10 mouse cellular contexts compared by ENCODE assay signal in genomic region chr11:102581281-102582015, GRCm38 (mm10). TPM values are rescaled to one million over a fixed set of nuclear protein-coding genes. Genes with fewer than 3 reads are reported as not detected.
A peak's percentile ranks its signal among the peaks of the same experiment; 100 is the strongest.
DNase-seq lines count a peak whose midpoint lies in the region; ATAC-seq and TF ChIP-seq lines count a peak whose summit lies in the region.
"Had no signal": no experiment of that assay in that cellular context is flagged by ENCODE, and none has a peak within 500 bp of the region (broad histone marks: within the 10 kb centered on the region; RNA-seq: fewer than 3 reads in every experiment).

No protein-coding gene starts in this region.

- H3K27me3 ChIP-seq in kidney, embryonic 14.5 days (ENCODE audit: control insufficient read depth, insufficient read depth, low read length) = no peaks in the 10 kb centered on the region
- no peaks in the 10 kb centered on the region for H3K27me3 ChIP-seq in heart, postnatal 0 days (ENCODE audit: control insufficient read depth, insufficient read depth, low read length)
- H3K27me3 ChIP-seq in midbrain, embryonic 14.5 days (ENCODE audit: control insufficient read depth, insufficient read depth, low read length) = no peaks in the 10 kb centered on the region

- H3K4me3 ChIP-seq in kidney, embryonic 14.5 days (ENCODE audit: low read length) = no peak overlapping the region
- no peak overlapping the region for H3K4me3 ChIP-seq in heart, postnatal 0 days (ENCODE audit: low read depth, low read length)
- no peak overlapping the region for H3K4me3 ChIP-seq in midbrain, embryonic 14.5 days (replicated peaks; ENCODE audit: low read depth, low read length)
- H3K4me3 ChIP-seq: megakaryocyte, embryonic 14.5 days had no signal

- no peak for ATAC-seq in kidney, embryonic 14.5 days (ENCODE audit: low FRiP score, low TSS enrichment)
- 0 out of 2 replicates have a peak, but pooled peaks have one; percentile 10 for ATAC-seq in heart, postnatal 0 days (ENCODE audit: insufficient read depth, low read depth)
- peak; percentile 28; the same call in 1 of the 2 replicates for ATAC-seq in midbrain, embryonic 14.5 days (ENCODE audit: low FRiP score, low TSS enrichment)
- no peak for ATAC-seq in granulocyte monocyte progenitor cell, adult 5-6 weeks (replicated peaks; ENCODE audit: poor library complexity, severe bottlenecking)

- TF ChIP-seq CTCF in heart, postnatal 0 days (IDR thresholded peaks at IDR 0.05; ENCODE audit: low read depth) = no peak

- no peaks in the 10 kb centered on the region for H3K36me3 ChIP-seq in kidney, embryonic 14.5 days (ENCODE audit: control insufficient read depth, insufficient read depth, low read length)
- H3K36me3 ChIP-seq in heart, postnatal 0 days (replicated peaks; ENCODE audit: control insufficient read depth, insufficient read depth, low read length) = no peaks in the 10 kb centered on the region
- H3K36me3 ChIP-seq in midbrain, embryonic 14.5 days (ENCODE audit: control insufficient read depth, insufficient read depth, low read length) = no peaks in the 10 kb centered on the region
- H3K36me3 ChIP-seq: G1E had no signal

- TF ChIP-seq EP300 in heart, postnatal 0 days (IDR thresholded peaks at IDR 0.05; ENCODE audit: low read depth) = no peak

- WGBS in kidney, embryonic 14.5 days = 31% methylated on average over 11 of the region's 11 CpGs
- WGBS in heart, postnatal 0 days = 24% methylated on average over 11 of the region's 11 CpGs
- 4% methylated on average over 11 of the region's 11 CpGs for WGBS in midbrain, embryonic 14.5 days

- H3K9ac ChIP-seq in kidney, embryonic 14.5 days (ENCODE audit: low read depth, low read length) = no peak overlapping the region
- H3K9ac ChIP-seq in heart, postnatal 0 days (replicated peaks; ENCODE audit: low read depth, low read length) = no peak overlapping the region
- no peak overlapping the region for H3K9ac ChIP-seq in midbrain, embryonic 14.5 days (replicated peaks; ENCODE audit: low read length)

- H3K4me1 ChIP-seq in kidney, embryonic 14.5 days (ENCODE audit: control insufficient read depth, insufficient read depth, low read length) = peaks cover 32% of the 10 kb centered on the region
- H3K4me1 ChIP-seq in heart, postnatal 0 days (ENCODE audit: control insufficient read depth, insufficient read depth) = peaks cover 19% of the 10 kb centered on the region
- peaks cover 23% of the 10 kb centered on the region for H3K4me1 ChIP-seq in midbrain, embryonic 14.5 days (ENCODE audit: control insufficient read depth, insufficient read depth, low read length)

- H3K4me2 ChIP-seq in kidney, embryonic 14.5 days (replicated peaks; ENCODE audit: low read depth, low read length) = no peak overlapping the region
- no peak overlapping the region for H3K4me2 ChIP-seq in heart, postnatal 0 days (ENCODE audit: low read depth, low read length)
- peak overlapping the region; percentile 21; the same call in 1 of the 2 replicates for H3K4me2 ChIP-seq in midbrain, embryonic 14.5 days (ENCODE audit: low read length)

- no peak for DNase-seq in kidney, postnatal 25 days
- peak; percentile 38 to 43 for DNase-seq in cerebellum, postnatal 25 days
- DNase-seq in heart, postnatal 0 days (ENCODE audit: low spot score) = peak; percentile 35
- peak; percentile 74 for DNase-seq in midbrain, embryonic 14.5 days
- DNase-seq in T-cell, adult 2 months (ENCODE audit: low spot score) = no peak
- DNase-seq in urinary bladder, postnatal 14 days (ENCODE audit: low spot score) = no peak

- H3K9me3 ChIP-seq in kidney, embryonic 14.5 days (ENCODE audit: control insufficient read depth, low read length) = no peaks in the 10 kb centered on the region; the same call in 1 of the 2 replicates
- H3K9me3 ChIP-seq in heart, postnatal 0 days (replicated peaks; ENCODE audit: control insufficient read depth, low read length) = no peaks in the 10 kb centered on the region
- no peaks in the 10 kb centered on the region for H3K9me3 ChIP-seq in midbrain, embryonic 14.5 days (ENCODE audit: control insufficient read depth, low read length)

- H3K27ac ChIP-seq in kidney, embryonic 14.5 days (ENCODE audit: low read depth, low read length) = peak overlapping the region; percentile 63
- peak overlapping the region; percentile 80 for H3K27ac ChIP-seq in heart, postnatal 0 days (ENCODE audit: low read depth)
- peak overlapping the region; percentile 70 for H3K27ac ChIP-seq in midbrain, embryonic 14.5 days (replicated peaks; ENCODE audit: low read depth, low read length)

RNA-seq across cellular contexts. Expression of gene Gm11627, which starts 2.2 kb away (rescaled TPM):
- polyA plus RNA-seq in kidney, embryonic 14.5 days (2014; fragmentation: Nextera tagmentation; extraction: Ambion mirVana) = 5.7 and 8.3 TPM in 2 replicates
- total RNA-seq in heart, postnatal 0 days (2014; rRNA removed; ENCODE audit: low replicate concordance) = 7.9 TPM in 1 of 2 replicates, not detected in the other
- 9.2 and 12.0 TPM in 2 replicates for polyA plus RNA-seq in heart, postnatal 0 days (2015; fragmentation: Nextera tagmentation; extraction: Ambion mirVana)
- 2.3 and 4.2 TPM in 2 replicates for polyA plus RNA-seq in midbrain, embryonic 14.5 days (2014; fragmentation: Nextera tagmentation; extraction: Ambion mirVana)
- not detected in 2 replicates for total RNA-seq in granulocyte monocyte progenitor cell, adult 5-6 weeks (2014; fragmentation: Nextera tagmentation)
- not detected in 2 replicates for total RNA-seq in granulocyte monocyte progenitor cell, adult 5-6 weeks (2017)
- total RNA-seq: G1E had no signal
- polyA plus RNA-seq: G1E had no signal

RNA-seq across cellular contexts. Expression of gene Fzd2, which starts 22.7 kb away (rescaled TPM):
- polyA plus RNA-seq in kidney, embryonic 14.5 days (2014; fragmentation: Nextera tagmentation; extraction: Ambion mirVana) = 41.7 and 49.7 TPM in 2 replicates
- total RNA-seq in heart, postnatal 0 days (2014; rRNA removed; ENCODE audit: low replicate concordance) = 38.1 and 47.1 TPM in 2 replicates
- polyA plus RNA-seq in heart, postnatal 0 days (2015; fragmentation: Nextera tagmentation; extraction: Ambion mirVana) = 6.5 and 7.0 TPM in 2 replicates
- 7.2 and 8.0 TPM in 2 replicates for polyA plus RNA-seq in midbrain, embryonic 14.5 days (2014; fragmentation: Nextera tagmentation; extraction: Ambion mirVana)
- not detected in 2 replicates for total RNA-seq in granulocyte monocyte progenitor cell, adult 5-6 weeks (2014; fragmentation: Nextera tagmentation)
- not detected in 2 replicates for total RNA-seq in granulocyte monocyte progenitor cell, adult 5-6 weeks (2017)
- total RNA-seq: G1E had no signal
- polyA plus RNA-seq: G1E had no signal

RNA-seq across cellular contexts. Expression of gene Gpatch8, which starts 25.3 kb away (rescaled TPM):
- polyA plus RNA-seq in kidney, embryonic 14.5 days (2014; fragmentation: Nextera tagmentation; extraction: Ambion mirVana) = 37.3 and 60.6 TPM in 2 replicates
- 13.5 and 40.8 TPM in 2 replicates for total RNA-seq in heart, postnatal 0 days (2014; rRNA removed; ENCODE audit: low replicate concordance)
- 23.2 and 25.8 TPM in 2 replicates for polyA plus RNA-seq in heart, postnatal 0 days (2015; fragmentation: Nextera tagmentation; extraction: Ambion mirVana)
- 51.3 and 58.4 TPM in 2 replicates for polyA plus RNA-seq in midbrain, embryonic 14.5 days (2014; fragmentation: Nextera tagmentation; extraction: Ambion mirVana)
- 29.3 and 46.4 TPM in 2 replicates for total RNA-seq in granulocyte monocyte progenitor cell, adult 5-6 weeks (2014; fragmentation: Nextera tagmentation)
- 19.7 and 21.3 TPM in 2 replicates for total RNA-seq in granulocyte monocyte progenitor cell, adult 5-6 weeks (2017)

Comparison
In these comparisons a context has a peak if more than half of its experiments do, and no peak if none do; other contexts are left out.
1. ATAC-seq: peak in heart, postnatal 0 days (single experiment) and midbrain, embryonic 14.5 days (single experiment); none in kidney, embryonic 14.5 days (single experiment) and granulocyte monocyte progenitor cell, adult 5-6 weeks (single experiment).
2. DNase-seq: peak in cerebellum, postnatal 25 days (2 of 2), heart, postnatal 0 days (single experiment) and midbrain, embryonic 14.5 days (single experiment); none in kidney, postnatal 25 days (0 of 2), T-cell, adult 2 months (single experiment) and urinary bladder, postnatal 14 days (single experiment).
3. Peak in every context shown above with its lines, with median percentiles within 50 percentile points of each other: H3K27ac ChIP-seq.